Mouse (Mus musculus) heart, postnatal 25 days (tissue): ENCODE measurements around the gene Abhd8. TPM values are rescaled to one million over a fixed set of nuclear protein-coding genes. Genes with fewer than 3 reads are reported as not detected.

Experiments used
- DNase-seq: peaks from one replicate; pipeline ENCODE4 v3.0.0; 2022; ENCODE audit warnings: low spot score
- intact Hi-C: fragments of 180-260 bp; cut with DNase I; formaldehyde crosslinking; loops from one replicate; pipeline ENCODE4 v1.15.1; 2025
- total RNA-seq, 2 experiments: library from RNA; stranded (reverse); gene quantifications; 2 replicates each; pipeline ENCODE4 v1.2.3; 2021

The Abhd8 gene
- total RNA-seq, 2 experiments from 2014 or later, result 32.4 to 32.6 TPM

DNA sequence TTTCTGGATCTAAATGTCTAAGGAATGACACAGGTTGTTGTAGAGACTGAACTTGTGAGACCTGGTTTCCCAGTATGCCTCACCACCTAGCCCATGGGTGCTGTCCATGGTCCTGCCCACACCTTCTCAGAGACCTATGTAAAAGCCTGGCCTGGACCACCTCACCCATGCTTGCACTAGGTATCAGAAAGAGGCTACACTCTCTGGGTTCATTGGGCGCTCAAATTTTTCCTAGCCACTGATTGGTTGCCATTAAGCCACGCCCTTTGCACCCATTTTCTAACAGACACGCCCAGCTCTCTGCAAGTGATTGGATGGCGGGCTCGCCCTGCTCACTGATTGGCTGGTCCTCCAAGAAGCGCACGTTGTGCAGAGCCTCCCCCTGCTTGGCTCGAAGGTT lies 20.5 kb upstream of the Abhd8 start:
- DNase-seq, result no peak
- intact Hi-C loops, result no loop called here

DNA sequence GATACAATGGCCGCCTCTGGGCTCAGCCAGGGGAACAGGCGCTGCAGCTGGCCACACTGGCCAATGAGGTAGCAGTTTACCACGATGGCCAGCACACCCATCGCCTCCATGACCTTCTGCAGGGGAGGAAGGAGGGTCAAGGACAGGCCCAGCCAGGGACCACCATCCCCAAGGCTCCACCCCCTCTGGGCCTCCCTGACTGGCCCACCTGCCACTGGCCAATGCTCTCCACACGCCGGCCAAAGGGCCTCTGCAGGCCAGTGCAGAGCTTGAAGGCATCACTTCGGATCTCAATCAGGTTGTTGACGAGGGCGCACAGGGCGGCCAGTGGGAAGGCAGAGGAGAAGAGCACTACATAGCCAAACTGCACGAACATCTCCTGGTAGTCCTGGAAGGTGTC lies 15.5 kb upstream of the Abhd8 start:
- DNase-seq, result no peak
- intact Hi-C loops, result loop anchor here (10.0 kb wide), 1 partner anchor 584 kb away; the partner anchor contains the start of genes Rpl18a and Slc5a5

DNA sequence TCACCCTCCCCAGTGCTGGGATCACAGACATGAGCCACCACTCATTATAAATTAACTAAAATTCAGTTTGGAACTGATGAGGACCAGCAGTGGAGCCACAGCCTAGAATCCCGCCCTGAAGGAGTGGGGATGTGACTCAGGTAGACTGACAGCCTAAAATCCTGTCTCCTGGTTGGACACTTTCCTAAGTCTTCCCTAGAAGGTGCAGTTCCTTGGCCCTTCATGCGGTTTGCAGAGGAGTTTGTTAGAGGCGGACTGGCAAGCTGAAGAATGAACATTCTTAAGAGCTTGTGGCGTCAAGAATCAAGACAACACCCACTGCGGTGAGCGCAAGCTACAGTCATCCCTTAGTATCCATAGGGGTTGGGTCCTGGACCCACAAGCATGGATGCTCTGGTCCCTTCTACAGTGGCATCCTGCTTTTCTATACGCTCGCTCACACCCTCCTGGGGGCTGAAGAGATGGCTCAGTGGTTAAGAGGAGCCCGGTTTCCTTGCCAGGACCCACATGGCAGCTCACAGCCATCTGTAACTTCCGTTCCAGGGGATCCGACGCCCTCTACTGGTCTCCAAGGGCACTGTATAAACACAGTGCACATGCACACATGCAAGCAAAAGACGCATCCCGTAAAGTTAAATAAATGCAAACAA lies 13.9 kb upstream of the Abhd8 start:
- no peak for DNase-seq
- intact Hi-C loops, result loop anchor here (10.0 kb wide), 1 partner anchor 583 kb away; the partner anchor contains the start of genes Rpl18a and Slc5a5

GRCm38 (mm10) chr8:71476099-71476940 lies 12.9 kb upstream of the Abhd8 start:
- intact Hi-C loops, result loop anchor here (10.0 kb wide), 1 partner anchor 582 kb away; the partner anchor contains the start of genes Rpl18a and Slc5a5

GRCm38 (mm10) chr8:71475702-71476075 lies 12.2 kb upstream of the Abhd8 start:
- intact Hi-C loops, result loop anchor here (10.0 kb wide), 1 partner anchor 581 kb away; the partner anchor contains the start of genes Rpl18a and Slc5a5

More at GRCm38 (mm10) chr8:71476099-71476940, 12.9 kb upstream of the Abhd8 start:
- peak; percentile 77 for DNase-seq

GRCm38 (mm10) chr8:71474785-71475701 lies 11.6 kb upstream of the Abhd8 start:
- intact Hi-C loops, result loop anchor here (10.0 kb wide), 1 partner anchor 580 kb away; the partner anchor contains the start of genes Rpl18a and Slc5a5
- no peak for DNase-seq

More at GRCm38 (mm10) chr8:71475702-71476075, 12.2 kb upstream of the Abhd8 start:
- no peak for DNase-seq

GRCm38 (mm10) chr8:71474344-71474743 lies 10.9 kb upstream of the Abhd8 start:
- no peak for DNase-seq
- intact Hi-C loops, result loop anchor here (10.0 kb wide), 1 partner anchor 580 kb away; the partner anchor contains the start of genes Rpl18a and Slc5a5

GRCm38 (mm10) chr8:71472601-71473386 lies 9.3 kb upstream of the Abhd8 start:
- DNase-seq, result no peak
- intact Hi-C loops, result loop anchor here (10.0 kb wide), 1 partner anchor 578 kb away; the partner anchor contains the start of genes Rpl18a and Slc5a5

DNA sequence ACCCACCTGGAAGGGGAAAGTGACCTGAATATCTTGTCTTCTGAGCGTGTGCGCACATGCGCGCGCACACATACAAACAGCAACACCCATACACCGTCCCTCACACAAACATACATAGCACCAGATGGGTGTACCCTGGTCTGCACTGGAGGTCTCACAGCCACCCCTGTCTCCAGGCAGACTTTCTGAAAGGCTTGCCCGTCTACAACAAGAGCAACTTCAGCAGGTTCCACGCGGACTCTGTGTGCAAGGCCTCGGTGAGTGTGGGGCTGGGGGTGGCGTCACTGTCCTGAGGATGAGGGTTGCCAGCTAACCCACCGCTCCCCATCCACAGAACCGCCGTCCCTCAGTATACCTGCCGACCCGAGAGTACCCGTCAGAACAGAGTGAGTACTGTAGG lies 8.4 kb upstream of the Abhd8 start:
- no peak for DNase-seq
- intact Hi-C loops, result loop anchor here (10.0 kb wide), 1 partner anchor 577 kb away; the partner anchor contains the start of genes Rpl18a and Slc5a5

GRCm38 (mm10) chr8:71470913-71471255 lies 7.4 kb upstream of the Abhd8 start:
- intact Hi-C loops, result loop anchor here (10.0 kb wide), 1 partner anchor 576 kb away; the partner anchor contains the start of genes Rpl18a and Slc5a5
- no peak for DNase-seq

DNA sequence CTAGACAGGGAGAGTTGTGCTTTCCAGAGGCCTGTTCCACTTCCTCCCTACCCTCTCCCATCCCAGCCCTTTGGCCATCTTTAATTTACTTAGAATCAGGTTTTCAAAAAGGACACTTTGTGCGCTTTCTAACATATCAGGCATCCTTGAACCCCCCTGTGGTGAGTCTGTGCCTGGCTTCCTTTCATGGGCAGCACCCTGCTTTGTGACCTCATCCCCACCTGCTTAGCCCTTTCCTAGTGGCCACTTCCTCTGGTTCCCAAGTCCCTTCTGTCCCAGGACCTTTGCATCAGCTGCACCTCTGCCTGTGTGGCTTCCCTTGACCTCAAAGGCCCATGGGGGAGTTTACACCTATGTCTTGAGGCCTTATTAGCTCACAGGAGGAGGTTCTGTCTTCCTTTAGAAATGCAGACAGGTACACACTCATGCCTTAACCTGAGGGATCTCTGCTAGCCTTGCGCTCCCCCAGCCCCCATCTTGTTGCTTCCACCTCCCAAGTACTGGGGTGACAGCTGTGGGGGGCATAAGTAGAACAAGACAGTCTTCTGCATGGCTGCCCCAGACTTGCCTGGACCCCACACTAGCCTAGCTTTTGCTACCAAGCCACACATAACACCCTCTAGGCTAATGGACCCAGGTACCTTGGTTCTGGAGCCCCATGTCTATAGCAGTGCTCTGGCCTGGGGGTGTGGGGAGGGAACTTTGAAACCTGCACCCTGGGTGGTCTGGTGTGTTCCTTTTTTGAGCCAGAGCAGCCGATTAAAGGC lies 6.9 kb upstream of the Abhd8 start:
- intact Hi-C loops, result loop anchor here (10.0 kb wide), 1 partner anchor 576 kb away; the partner anchor contains the start of genes Rpl18a and Slc5a5
- no peak for DNase-seq

DNA sequence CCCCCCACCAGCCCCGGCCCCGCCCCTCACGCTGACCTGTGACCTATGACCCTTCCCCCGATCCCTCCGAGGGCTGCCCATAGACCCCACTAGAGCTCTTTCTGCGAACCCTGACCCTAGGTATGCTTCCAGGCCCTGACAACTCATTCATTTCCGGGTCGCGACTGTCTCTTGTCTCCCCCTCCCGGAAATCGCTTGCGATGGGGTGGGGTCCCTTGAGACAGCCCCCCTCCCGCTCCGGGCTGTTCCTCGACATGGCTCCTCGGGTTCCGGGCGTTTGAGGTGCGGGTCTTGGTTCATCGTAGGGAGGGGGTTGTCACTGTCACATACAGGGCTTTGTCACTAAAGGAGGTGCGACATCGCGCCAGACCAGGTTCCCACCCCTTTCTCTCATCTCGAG lies 6.0 kb upstream of the Abhd8 start:
- DNase-seq, result no peak
- intact Hi-C loops, result no loop called here

GRCm38 (mm10) chr8:71468916-71469315 lies 5.5 kb upstream of the Abhd8 start, which contains the start of gene Dda1:
Gene Dda1, plus strand, starts transcription at chr8:71469199.
- intact Hi-C loops, result no loop called here
- peak; percentile 97 for DNase-seq

DNA sequence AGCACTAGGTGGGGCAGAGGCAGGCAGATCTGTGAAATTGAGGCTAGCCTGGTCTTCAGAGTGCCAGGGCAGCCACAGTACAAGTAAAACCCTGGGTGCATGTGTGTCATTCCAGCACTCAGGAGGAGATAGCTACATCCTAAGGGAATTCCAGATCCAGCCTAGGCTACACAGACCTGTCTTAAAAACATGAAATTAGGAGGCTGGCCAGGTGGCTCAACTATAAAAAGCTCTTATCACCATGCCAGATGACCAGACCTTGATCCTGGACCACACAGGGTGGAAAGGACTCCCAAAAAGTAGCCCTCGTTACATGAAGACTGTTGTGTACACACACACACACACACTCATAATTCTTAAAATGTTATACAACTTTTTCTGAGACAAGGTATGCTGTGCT lies 4.5 kb upstream of the Abhd8 start:
- DNase-seq, result no peak
- intact Hi-C loops, result no loop called here

GRCm38 (mm10) chr8:71467201-71467600 lies 3.7 kb upstream of the Abhd8 start:
- intact Hi-C loops, result no loop called here
- DNase-seq, result no peak

- intact Hi-C loops, result no loop called here
Observed at GRCm38 (mm10) chr8:71466198-71466597, 2.7 kb upstream of the Abhd8 start.

DNA sequence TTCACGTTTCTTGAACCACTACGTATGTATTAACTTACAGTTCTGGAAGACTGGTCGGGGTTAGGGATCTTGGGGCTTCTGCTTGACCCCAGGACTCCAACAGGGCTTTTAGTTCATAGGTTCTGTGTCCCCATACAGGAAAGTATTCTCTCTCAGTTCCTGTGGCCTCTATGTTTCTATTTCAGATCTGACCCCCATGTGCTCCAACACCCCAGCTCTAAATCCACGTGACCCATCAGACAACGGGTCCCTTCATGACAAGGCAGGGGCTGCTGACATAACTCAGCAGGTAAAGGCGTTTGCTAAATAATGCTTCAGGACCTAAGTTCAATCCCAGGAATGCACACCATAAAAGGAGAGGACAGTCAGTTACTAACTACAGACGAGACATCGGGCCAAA lies 2.3 kb upstream of the Abhd8 start:
- intact Hi-C loops, result no loop called here
- no peak for DNase-seq

More at GRCm38 (mm10) chr8:71466198-71466597, 2.7 kb upstream of the Abhd8 start:
- no peak for DNase-seq
